Mouse (Mus musculus) thymus, postnatal 10 days (tissue): ENCODE measurements around the gene Rdh7.
"Not testable (repeated sequence)": the region's sequence is repeated elsewhere in the genome, so short reads cannot be mapped to it uniquely, and the experiment has no call there.

Experiments
- DNase-seq, 2 experiments: peaks; one replicate each; pipeline ENCODE4 v3.0.0; 2021; ENCODE audit warnings: low spot score in 2 of 2

The Rdh7 gene

GRCm38 (mm10) chr10:127893163-127894022, 4.8 kb upstream of the Rdh7 start:
- peak; percentile 6 to 21 for DNase-seq

- DNase-seq: no peak
Observed at GRCm38 (mm10) chr10:127891481-127891880, 2.9 kb upstream of the Rdh7 start.

GRCm38 (mm10) chr10:127886971-127887370, 1.6 kb downstream of the Rdh7 start:
- DNase-seq: no peak

GRCm38 (mm10) chr10:127886551-127886950, 2.1 kb downstream of the Rdh7 start:
- no peak for DNase-seq

GRCm38 (mm10) chr10:127881041-127881440, 7.6 kb downstream of the Rdh7 start:
- DNase-seq: no peak

- DNase-seq: no peak
Observed at GRCm38 (mm10) chr10:127879155-127879688, 9.4 kb downstream of the Rdh7 start.

- no peak for DNase-seq
Observed at GRCm38 (mm10) chr10:127878262-127879057, 10.2 kb downstream of the Rdh7 start.

GRCm38 (mm10) chr10:127877681-127878080, 10.9 kb downstream of the Rdh7 start:
- no peak for DNase-seq

- DNase-seq: peak in 1 of 2 experiments; percentile 11
Observed at GRCm38 (mm10) chr10:127872484-127872883, 16.1 kb downstream of the Rdh7 start.

GRCm38 (mm10) chr10:127866232-127866631, 22.4 kb downstream of the Rdh7 start, which contains the start of gene Rdh16f2:
TSS of gene Rdh16f2 (plus strand) at chr10:127866474.
- DNase-seq: no peak

- DNase-seq: no peak
Observed at GRCm38 (mm10) chr10:127864931-127865330, 23.7 kb downstream of the Rdh7 start.

- DNase-seq: no peak
Observed at GRCm38 (mm10) chr10:127856376-127856775, 32.2 kb downstream of the Rdh7 start.

GRCm38 (mm10) chr10:127849628-127850027, 39.0 kb downstream of the Rdh7 start, which contains the start of gene Rdh19:
TSS of gene Rdh19 (plus strand) at chr10:127849928.
- no peak for DNase-seq

- DNase-seq: no peak
Observed at GRCm38 (mm10) chr10:127848089-127848488, 40.5 kb downstream of the Rdh7 start.

- DNase-seq: not testable (repeated sequence)
Observed at GRCm38 (mm10) chr10:127845945-127846344, 42.7 kb downstream of the Rdh7 start.

GRCm38 (mm10) chr10:127840776-127841175, 47.8 kb downstream of the Rdh7 start:
- DNase-seq: no peak

- no peak for DNase-seq
Observed at GRCm38 (mm10) chr10:127838539-127838938, 50.1 kb downstream of the Rdh7 start.

- DNase-seq: not testable (repeated sequence)
Observed at GRCm38 (mm10) chr10:127837793-127838192, 50.8 kb downstream of the Rdh7 start.

GRCm38 (mm10) chr10:127835292-127835691, 53.3 kb downstream of the Rdh7 start:
- no peak for DNase-seq

GRCm38 (mm10) chr10:127834186-127834585, 54.4 kb downstream of the Rdh7 start:
- DNase-seq: not testable (repeated sequence)
